Mouse (Mus musculus) spleen, adult 18-20 months (tissue): ENCODE measurements around the gene Sh3d21.

Experiments
- DNase-seq, 2 experiments: peaks; one replicate each; pipeline ENCODE4 v3.0.0; 2022; ENCODE audit warnings: mixed read lengths in 2 of 2

Sh3d21 gene

GRCm38 (mm10) chr4:126141021-126141420 is 22.3 kb downstream of the Sh3d21 start:
- no peak for DNase-seq

GRCm38 (mm10) chr4:126137773-126138172 is 25.5 kb downstream of the Sh3d21 start:
- DNase-seq = no peak

- no peak for DNase-seq
These were observed 28.7 kb downstream of the Sh3d21 start for GRCm38 (mm10) chr4:126134639-126135038.

GRCm38 (mm10) chr4:126134236-126134635 is 29.1 kb downstream of the Sh3d21 start:
- DNase-seq = no peak

- DNase-seq = no peak
These were observed 30.5 kb downstream of the Sh3d21 start for GRCm38 (mm10) chr4:126132636-126133264.

GRCm38 (mm10) chr4:126131290-126132121 is 31.8 kb downstream of the Sh3d21 start:
- DNase-seq = no peak

- DNase-seq = no peak
These were observed 32.8 kb downstream of the Sh3d21 start for GRCm38 (mm10) chr4:126130502-126130901.

GRCm38 (mm10) chr4:126123309-126124040 is 39.8 kb downstream of the Sh3d21 start:
- no peak for DNase-seq

- DNase-seq = no peak
These were observed 42.8 kb downstream of the Sh3d21 start for GRCm38 (mm10) chr4:126120506-126120905.

GRCm38 (mm10) chr4:126120052-126120451 is 43.2 kb downstream of the Sh3d21 start:
- no peak for DNase-seq

- no peak for DNase-seq
These were observed 44.2 kb downstream of the Sh3d21 start for GRCm38 (mm10) chr4:126119051-126119450.

GRCm38 (mm10) chr4:126118651-126119050 is 44.6 kb downstream of the Sh3d21 start:
- no peak for DNase-seq

GRCm38 (mm10) chr4:126117116-126117515 is 46.2 kb downstream of the Sh3d21 start:
- DNase-seq = no peak

GRCm38 (mm10) chr4:126115871-126116521 is 47.3 kb downstream of the Sh3d21 start:
- DNase-seq = no peak

- no peak for DNase-seq
These were observed 47.9 kb downstream of the Sh3d21 start for GRCm38 (mm10) chr4:126115411-126115810.

- DNase-seq = peak; percentile 37 to 60
These were observed 49.3 kb downstream of the Sh3d21 start for GRCm38 (mm10) chr4:126113943-126114342.

GRCm38 (mm10) chr4:126113243-126113642 is 50.0 kb downstream of the Sh3d21 start:
- DNase-seq = no peak

GRCm38 (mm10) chr4:126111153-126111549 is 52.1 kb downstream of the Sh3d21 start:
- DNase-seq = no peak

GRCm38 (mm10) chr4:126110374-126111152 is 52.7 kb downstream of the Sh3d21 start:
- peak; percentile 76 to 80 for DNase-seq

GRCm38 (mm10) chr4:126109613-126110373 is 53.5 kb downstream of the Sh3d21 start:
- DNase-seq = no peak

- DNase-seq = no peak
These were observed 55.1 kb downstream of the Sh3d21 start for GRCm38 (mm10) chr4:126108061-126108740.
